Mouse (Mus musculus) embryonic fibroblast, embryonic 13.5 days (primary cell): Measurements from ENCODE around the gene C2cd4b.

Source experiments
- CTCF ChIP-seq: IDR thresholded peaks from 2 replicates; pipeline ENCODE4 v1.5.1; 2011; ENCODE audit warnings: mild to moderate bottlenecking, control low read depth, low read length, moderate library complexity, borderline replicate concordance; ENCODE audit not compliant: insufficient read depth
- POLR2A ChIP-seq: IDR thresholded peaks from 2 replicates; pipeline ENCODE4 v1.6.1; 2011; ENCODE audit warnings: low read depth, mild to moderate bottlenecking, control low read depth, low read length, moderate library complexity

DNA sequence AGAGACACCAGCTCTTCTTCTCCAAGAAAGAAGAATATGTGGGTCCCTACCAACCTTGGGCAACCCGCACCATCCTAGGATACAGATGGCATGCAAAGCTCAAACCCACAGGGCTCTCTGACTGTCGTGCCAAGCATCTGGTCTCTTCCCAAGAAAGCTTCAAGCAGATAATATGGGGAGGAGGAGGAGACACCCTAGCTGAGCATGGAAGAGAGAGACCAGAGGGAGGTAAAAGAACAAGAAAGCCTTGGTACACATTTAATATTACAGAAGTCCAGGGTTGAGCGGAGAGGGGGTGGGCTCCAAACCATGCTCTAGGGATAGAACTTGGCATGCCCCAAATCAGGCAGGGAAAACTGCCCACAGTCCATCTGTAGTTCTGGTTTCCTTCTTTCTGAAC, 42.2 kb upstream of the C2cd4b start:
- TF ChIP-seq CTCF (no peak), POLR2A (no peak)
